Mouse (Mus musculus) spleen, adult 2 months (tissue): Measurements from ENCODE around the gene AC134908.4.

Source experiments
- CTCF ChIP-seq: fragments of 200-500 bp; IDR thresholded peaks from 2 replicates; pipeline ENCODE4 v1.5.1; 2011; ENCODE audit warnings: mild to moderate bottlenecking, inconsistent platforms; ENCODE audit not compliant: insufficient read depth, insufficient read length, insufficient replicate concordance; ENCODE audit errors: extremely low read depth
- POLR2A ChIP-seq: fragments of 200-500 bp; IDR thresholded peaks from 2 replicates; pipeline ENCODE4 v1.6.1; 2011; ENCODE audit warnings: low read depth, low read length, inconsistent platforms

GRCm38 (mm10) chr17:25825311-25825710 lies 29.9 kb upstream of the AC134908.4 start:
- TF ChIP-seq CTCF (no peak), POLR2A (no peak)
